Mouse (Mus musculus) heart, embryonic 11.5 days (tissue): ENCODE measurements around the gene Rnf26. TPM values are rescaled to one million over a fixed set of nuclear protein-coding genes. Genes with fewer than 3 reads are reported as not detected.

Experiments used
- ATAC-seq: fragments of 200-750 bp; cut with Nextera tagmentation; replicated peaks from 2 replicates; pipeline ENCODE4 v1.8.0; 2017; ENCODE audit warnings: moderate library complexity; ENCODE audit not compliant: insufficient number of reproducible peaks, low FRiP score, low TSS enrichment
- H3K27ac ChIP-seq: fragments of 300-500 bp; sonication (generic); 2 replicates; pipeline ENCODE4 v1.5.1; 2014; ENCODE audit warnings: mild to moderate bottlenecking, low read depth, low read length
- H3K27me3 ChIP-seq: fragments of 300-500 bp; sonication (generic); 2 replicates; pipeline ENCODE4 v1.6.1; 2014; ENCODE audit warnings: mild to moderate bottlenecking, low read length, mixed read lengths; ENCODE audit not compliant: control insufficient read depth, insufficient read depth
- H3K36me3 ChIP-seq: fragments of 300-500 bp; sonication (generic); 2 replicates; pipeline ENCODE4 v1.6.1; 2014; ENCODE audit warnings: mild to moderate bottlenecking, low read length, moderate library complexity, mixed read lengths; ENCODE audit not compliant: control insufficient read depth, insufficient read depth
- H3K4me1 ChIP-seq: fragments of 300-500 bp; sonication (generic); 2 replicates; pipeline ENCODE4 v1.6.1; 2014; ENCODE audit warnings: low read length; ENCODE audit not compliant: control insufficient read depth, insufficient read depth
- H3K4me2 ChIP-seq: fragments of 300-500 bp; sonication (generic); 2 replicates; pipeline ENCODE4 v1.6.1; 2014; ENCODE audit warnings: mild to moderate bottlenecking, moderate library complexity
- H3K4me3 ChIP-seq: fragments of 300-500 bp; sonication (generic); 2 replicates; pipeline ENCODE4 v1.5.1; 2014; ENCODE audit warnings: low read depth, low read length
- H3K9ac ChIP-seq: fragments of 300-500 bp; sonication (generic); 2 replicates; pipeline ENCODE4 v1.6.1; 2014; ENCODE audit warnings: mild to moderate bottlenecking, low read depth, low read length, moderate library complexity
- H3K9me3 ChIP-seq: fragments of 300-500 bp; sonication (generic); replicated peaks from 2 replicates; pipeline ENCODE4 v1.6.1; 2016; ENCODE audit warnings: low read length; ENCODE audit not compliant: control insufficient read depth
- WGBS: fragments of 180-500 bp; shearing (Covaris S2); extraction: QIAGEN DNeasy Blood & Tissue Kit; methylation state at CpG from one replicate; pipeline ENCODE4 v1.1.7; 2014; ENCODE audit not compliant: insufficient replicate concordance; 5-methylcytosine and 5-hydroxymethylcytosine counted together
- polyA plus RNA-seq: library from polyadenylated mRNA; unstranded; fragments of >200 nt; fragmentation: Nextera tagmentation; extraction: Ambion mirVana; gene quantifications from 2 replicates; pipeline ENCODE4 v1.2.1, GENCODE M21; 2014

The Rnf26 gene
- polyA plus RNA-seq, 1 experiment from 2014 or later, result 35.2 TPM

DNA sequence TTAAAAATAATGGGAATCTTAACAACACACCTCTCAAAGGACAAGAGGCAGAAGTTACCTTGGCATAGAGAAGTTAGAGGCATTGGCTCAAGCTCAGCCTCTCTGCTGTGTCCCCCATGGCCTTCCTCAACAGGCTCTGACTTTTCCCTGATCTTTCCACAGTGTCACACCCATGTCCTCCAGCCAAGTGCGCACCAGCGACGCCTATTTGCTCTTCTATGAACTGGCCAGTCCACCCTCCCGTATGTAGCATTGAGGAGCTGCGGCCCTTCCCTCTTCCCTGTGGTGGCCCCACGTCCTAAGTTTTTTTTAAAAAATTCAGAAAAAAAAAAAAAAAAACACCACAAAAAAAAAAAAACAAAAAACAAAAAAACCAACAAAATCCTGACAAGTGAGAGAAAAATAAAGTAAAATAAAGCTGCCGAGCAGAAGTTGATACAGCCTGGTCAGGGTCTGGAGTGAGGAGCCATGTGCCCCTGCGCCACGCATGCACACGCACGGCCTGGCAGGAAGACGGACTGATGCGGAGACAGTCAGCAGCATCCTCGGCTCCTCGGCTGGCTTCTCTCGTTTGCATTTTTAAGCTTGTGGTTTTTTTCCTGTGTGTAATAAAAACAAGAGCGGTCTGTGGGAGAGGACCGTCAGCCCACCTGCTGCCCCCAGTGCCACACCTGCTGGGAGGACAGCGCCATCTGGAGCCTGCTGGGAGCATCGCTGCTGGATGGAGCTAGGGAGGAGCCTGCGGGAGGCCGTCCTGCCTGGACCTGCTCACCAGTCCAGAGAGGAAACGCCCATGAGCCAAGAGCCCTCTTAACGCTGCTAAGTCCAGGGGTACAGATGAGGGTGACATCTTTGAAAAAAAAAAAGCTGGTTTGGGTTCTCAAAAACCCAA is 19.5 kb downstream of the Rnf26 start:
- peaks cover 14% of the 10 kb centered on the region for H3K36me3 ChIP-seq
- WGBS, result 38% methylated on average over 24 of the region's 24 CpGs
- peaks cover 25% of the 10 kb centered on the region for H3K4me1 ChIP-seq
- H3K4me2 ChIP-seq, result no peak overlapping the region
- no peaks in the 10 kb centered on the region for H3K27me3 ChIP-seq
- no peak overlapping the region for H3K4me3 ChIP-seq
- peak; percentile 34; the same call in 1 of the 2 replicates for ATAC-seq
- no peaks in the 10 kb centered on the region for H3K9me3 ChIP-seq
- H3K27ac ChIP-seq, result no peak overlapping the region
- no peak overlapping the region for H3K9ac ChIP-seq

DNA sequence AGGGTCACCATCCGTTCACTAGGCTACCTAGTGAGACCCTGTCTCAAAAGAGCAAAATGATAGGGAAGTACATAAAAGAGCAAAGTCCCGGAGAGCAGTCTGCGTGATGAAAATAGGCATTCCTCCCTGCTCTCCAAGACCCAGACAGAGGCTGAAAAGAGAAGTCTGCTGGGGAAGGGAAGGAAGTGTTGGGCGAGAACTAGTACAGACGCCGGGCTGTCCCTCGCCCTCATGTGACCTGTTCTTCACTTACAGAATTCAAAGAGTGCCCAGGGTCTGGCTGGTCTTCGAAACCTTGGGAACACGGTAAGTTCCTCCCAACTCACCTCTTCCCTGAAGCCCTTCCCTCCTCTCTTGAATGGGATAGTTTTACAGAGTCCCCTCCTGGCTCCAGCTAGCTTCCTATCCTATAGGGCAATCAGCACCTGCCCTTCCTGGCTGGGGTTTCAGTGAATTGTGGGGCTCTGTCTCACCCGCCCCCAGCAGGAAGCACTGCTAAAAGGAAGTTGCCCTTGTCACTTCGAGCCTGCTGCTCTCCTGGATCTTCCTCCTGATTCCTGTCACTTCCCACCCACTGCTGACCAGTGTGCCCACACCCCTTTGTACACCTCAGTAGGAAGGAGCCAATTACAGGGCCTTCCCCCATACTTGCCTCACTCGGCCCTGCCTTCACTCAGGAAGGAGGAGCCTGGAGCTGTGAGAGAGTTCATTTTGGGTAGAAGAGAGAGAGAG is 24.3 kb downstream of the Rnf26 start:
- peak overlapping the region; percentile 99 for H3K4me2 ChIP-seq
- H3K36me3 ChIP-seq, result peaks cover 14% of the 10 kb centered on the region

DNA sequence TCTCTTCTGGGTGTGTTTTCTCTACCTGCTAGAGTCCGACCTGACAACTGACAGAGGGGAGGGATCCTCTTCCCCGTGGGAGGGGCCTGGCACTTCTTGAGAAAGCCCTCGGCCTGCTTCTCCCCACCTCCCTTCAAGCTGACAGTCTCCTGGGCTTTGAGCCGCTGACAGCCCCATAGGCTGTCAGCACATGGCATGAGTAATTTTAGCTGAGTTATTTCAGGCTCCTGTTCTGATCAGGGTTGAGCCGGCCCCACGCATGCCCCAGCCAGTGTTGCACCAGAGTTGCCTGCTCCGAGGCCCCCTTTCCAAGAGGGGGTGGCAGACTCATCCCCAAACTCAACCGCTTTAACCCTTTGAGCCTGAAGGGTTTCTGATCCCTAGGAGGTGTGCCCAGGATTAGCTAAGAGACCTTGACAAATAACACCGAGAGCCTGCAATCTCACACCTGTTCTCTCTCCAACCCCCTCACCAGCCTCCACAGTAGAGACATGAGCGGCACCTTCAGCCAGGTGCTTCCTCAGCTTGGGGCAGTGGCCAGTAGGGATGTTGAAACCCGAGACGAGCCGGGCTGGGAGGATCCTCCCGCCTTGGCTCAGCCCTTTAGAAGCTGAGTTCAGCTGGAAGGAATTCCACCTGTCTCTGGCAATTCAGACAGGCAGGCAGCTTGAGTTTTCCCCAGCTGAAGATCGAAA is 25.4 kb downstream of the Rnf26 start:
- peaks cover 55% of the 10 kb centered on the region for H3K4me1 ChIP-seq

More for the DNA sequence above, 24.3 kb downstream of the Rnf26 start:
- Histone ChIP-seq H3K27me3 (no peaks in the 10 kb centered on the region; the same call in 1 of the 2 replicates), H3K4me3 (no peak overlapping the region), H3K9ac (no peak overlapping the region), H3K27ac (peak overlapping the region; percentile 88; the same call in 1 of the 2 replicates), H3K4me1 (peaks cover 44% of the 10 kb centered on the region), H3K9me3 (no peaks in the 10 kb centered on the region)
- no peak for ATAC-seq
- WGBS, result 34% methylated on average over 12 of the region's 12 CpGs

DNA sequence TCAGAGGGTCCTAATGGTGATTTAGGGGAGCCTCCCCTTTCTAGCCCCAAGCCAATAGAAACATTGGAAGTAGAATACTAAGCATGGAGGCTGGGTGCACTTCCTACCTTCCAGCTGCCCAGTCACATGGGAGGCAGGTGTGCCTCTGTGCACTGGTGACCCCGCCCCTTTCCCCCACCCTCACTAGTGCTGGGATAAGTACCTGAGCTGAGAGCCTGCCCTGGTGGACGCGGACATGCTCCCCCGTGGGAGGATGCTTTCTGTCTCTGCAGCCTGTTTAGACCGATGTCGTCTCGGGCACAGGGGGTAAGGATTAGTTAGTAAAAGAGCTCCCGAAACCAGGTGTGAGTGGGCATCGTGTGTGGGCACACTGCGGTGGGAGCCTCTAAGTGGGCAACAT is 26.4 kb downstream of the Rnf26 start:
- Histone ChIP-seq H3K4me2 (peak overlapping the region; percentile 99), H3K9ac (no peak overlapping the region), H3K27ac (peak overlapping the region; percentile 88), H3K9me3 (no peaks in the 10 kb centered on the region), H3K4me3 (no peak overlapping the region; the same call in 1 of the 2 replicates), H3K4me1 (peaks cover 55% of the 10 kb centered on the region), H3K27me3 (no peaks in the 10 kb centered on the region; the same call in 1 of the 2 replicates), H3K36me3 (peaks cover 8% of the 10 kb centered on the region; the same call in 1 of the 2 replicates)
- no peak for ATAC-seq
- WGBS, result 41% methylated on average over 10 of the region's 10 CpGs

More for the DNA sequence above, 25.4 kb downstream of the Rnf26 start:
- no peaks in the 10 kb centered on the region; the same call in 1 of the 2 replicates for H3K27me3 ChIP-seq
- peak overlapping the region; percentile 13 for H3K4me3 ChIP-seq
- H3K27ac ChIP-seq, result peak overlapping the region; percentile 88
- peak overlapping the region; percentile 52; the same call in 1 of the 2 replicates for H3K9ac ChIP-seq
- no peaks in the 10 kb centered on the region for H3K9me3 ChIP-seq
- H3K4me2 ChIP-seq, result peak overlapping the region; percentile 99
- whole genome bisulfite sequencing, result 6% methylated on average over 15 of the region's 15 CpGs
- peaks cover 9% of the 10 kb centered on the region for H3K36me3 ChIP-seq
- ATAC-seq, result no peak; the same call in 1 of the 2 replicates

DNA sequence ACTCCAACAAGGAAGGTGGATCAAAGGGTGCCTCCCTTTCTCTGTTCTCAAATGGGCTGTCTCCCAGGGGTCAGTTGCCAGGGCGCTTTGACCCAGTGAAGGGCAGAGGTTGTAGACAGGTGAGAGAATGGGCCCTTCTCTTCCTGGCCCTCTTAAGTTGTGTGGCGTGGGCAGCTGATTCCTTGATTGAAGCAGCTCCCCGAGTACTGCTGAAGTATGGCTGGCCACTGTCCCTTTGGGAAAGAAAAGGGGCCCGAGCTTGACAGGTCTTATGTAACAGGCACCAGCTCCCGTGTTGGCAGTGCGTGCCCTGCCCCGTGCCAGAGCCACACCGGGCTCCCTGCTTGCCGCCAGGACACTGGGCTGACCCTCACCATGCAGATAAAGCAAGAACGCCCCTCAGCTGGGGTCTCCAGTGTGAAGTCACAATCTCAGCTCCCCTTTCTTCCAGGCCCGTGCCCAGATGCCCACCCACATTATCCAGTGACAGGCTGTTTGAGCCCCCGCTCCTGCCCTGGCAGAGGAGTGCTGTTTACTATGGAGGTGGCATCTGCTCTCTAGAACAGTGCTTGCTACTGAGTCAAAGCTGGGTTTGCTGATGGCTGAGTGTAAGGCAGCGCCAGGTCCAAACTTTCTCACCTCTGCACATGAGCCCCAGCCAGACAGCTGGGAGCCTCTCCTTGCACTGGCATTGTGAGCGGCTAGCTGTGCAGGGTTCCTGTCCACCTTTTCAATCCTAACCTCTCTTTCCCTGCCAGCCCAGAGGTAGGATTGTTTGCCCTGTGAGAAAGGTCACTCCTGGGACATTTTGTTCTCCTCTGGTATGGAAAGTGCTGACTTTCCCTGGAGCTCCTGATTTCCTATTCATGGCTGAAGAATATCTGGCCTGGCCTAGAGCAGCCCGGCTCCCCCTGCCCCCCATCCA is 27.3 kb downstream of the Rnf26 start:
- H3K9ac ChIP-seq, result peak overlapping the region; percentile 92

DNA sequence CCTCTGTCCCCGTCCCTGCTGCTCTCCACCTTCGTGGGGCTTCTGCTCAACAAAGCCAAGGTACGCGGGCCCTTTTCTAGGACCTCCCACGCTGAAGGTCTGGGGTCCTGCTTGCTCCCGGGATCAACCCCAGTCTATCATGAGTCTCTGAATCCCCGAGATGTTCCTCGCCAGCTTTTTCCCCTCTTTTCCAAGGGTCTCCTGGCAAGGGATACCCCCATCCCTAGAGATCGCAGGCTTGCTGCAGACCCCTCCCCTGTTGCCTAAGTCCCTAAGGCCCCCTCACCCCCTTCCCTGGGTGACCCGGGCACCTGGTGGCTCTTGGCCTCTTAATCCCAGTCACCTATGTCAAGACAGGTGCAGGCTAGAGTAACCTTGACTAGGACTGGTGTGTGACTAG is 28.0 kb downstream of the Rnf26 start:
- no peaks in the 10 kb centered on the region; the same call in 1 of the 2 replicates for H3K27me3 ChIP-seq
- no peaks in the 10 kb centered on the region for H3K9me3 ChIP-seq
- 3% methylated on average over 10 of the region's 10 CpGs for WGBS
- peak overlapping the region; percentile 92 for H3K9ac ChIP-seq
- H3K4me3 ChIP-seq, result peak overlapping the region; percentile 73
- ATAC-seq, result no peak
- H3K36me3 ChIP-seq, result no peaks in the 10 kb centered on the region
- H3K27ac ChIP-seq, result peak overlapping the region; percentile 81
- peaks cover 59% of the 10 kb centered on the region for H3K4me1 ChIP-seq
- H3K4me2 ChIP-seq, result peak overlapping the region; percentile 99

More for the DNA sequence above, 27.3 kb downstream of the Rnf26 start:
- peaks cover 55% of the 10 kb centered on the region for H3K4me1 ChIP-seq
- peak overlapping the region; percentile 59 for H3K27ac ChIP-seq
- ATAC-seq, result no peak
- H3K4me3 ChIP-seq, result peak overlapping the region; percentile 73
- H3K36me3 ChIP-seq, result peaks cover 2% of the 10 kb centered on the region; the same call in 1 of the 2 replicates
- WGBS, result 49% methylated on average over 15 of the region's 15 CpGs
- H3K9me3 ChIP-seq, result no peaks in the 10 kb centered on the region
- H3K4me2 ChIP-seq, result peak overlapping the region; percentile 99
- no peaks in the 10 kb centered on the region; the same call in 1 of the 2 replicates for H3K27me3 ChIP-seq

DNA sequence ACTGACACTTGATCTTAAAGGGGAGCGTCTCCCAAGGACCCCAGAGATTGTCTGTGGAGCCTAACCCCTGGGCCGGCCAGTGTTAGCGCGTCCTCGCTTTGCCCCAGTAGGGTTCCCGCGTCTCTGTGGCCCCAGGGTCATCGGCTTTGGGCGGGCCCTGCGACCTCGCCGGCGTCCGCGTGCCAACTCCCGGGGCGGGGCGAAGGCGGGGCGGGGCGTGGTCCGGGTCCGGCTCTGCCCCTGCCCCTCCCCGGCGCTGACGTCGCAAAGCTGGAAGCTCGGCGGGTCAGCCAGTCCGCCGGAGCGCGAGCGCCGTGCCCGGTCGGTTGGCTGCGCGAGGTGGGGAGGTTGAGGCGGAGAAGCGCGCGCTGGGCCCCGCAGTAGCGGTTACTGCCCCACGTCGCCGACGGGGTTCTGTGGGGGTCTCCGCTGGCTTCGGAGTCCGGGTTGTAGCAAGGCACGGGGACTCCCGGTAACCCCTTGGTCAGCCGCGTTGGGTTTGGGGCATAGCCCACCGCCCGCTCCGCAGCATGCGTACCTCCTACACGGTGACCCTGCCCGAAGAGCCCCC is 28.6 kb downstream of the Rnf26 start:
- Histone ChIP-seq H3K4me1 (peaks cover 57% of the 10 kb centered on the region), H3K9ac (peak overlapping the region; percentile 92), H3K36me3 (no peaks in the 10 kb centered on the region), H3K27ac (peak overlapping the region; percentile 81), H3K9me3 (no peaks in the 10 kb centered on the region), H3K4me2 (peak overlapping the region; percentile 99), H3K27me3 (no peaks in the 10 kb centered on the region; the same call in 1 of the 2 replicates), H3K4me3 (peak overlapping the region; percentile 73)
- under 1% methylated on average over 62 of the region's 62 CpGs for WGBS
- ATAC-seq, result peak; percentile 82
